Mouse (Mus musculus) E14TG2a.4 (cell line): ENCODE results near the gene Sestd1.
A peak's percentile ranks its signal among the peaks of the same experiment; 100 is the strongest.

Experiments used
- CTCF ChIP-seq: conservative IDR thresholded peaks from 2 replicates; pipeline ENCODE4 v1.5.1; 2014; ENCODE audit warnings: low read length
- NANOG ChIP-seq: IDR thresholded peaks from 2 replicates; pipeline ENCODE4 v1.6.1; 2014; ENCODE audit warnings: borderline replicate concordance, low read length, mixed read lengths
- POU5F1 ChIP-seq: IDR thresholded peaks from 2 replicates; pipeline ENCODE4 v1.6.1; 2014; ENCODE audit warnings: low read length, borderline replicate concordance

DNA sequence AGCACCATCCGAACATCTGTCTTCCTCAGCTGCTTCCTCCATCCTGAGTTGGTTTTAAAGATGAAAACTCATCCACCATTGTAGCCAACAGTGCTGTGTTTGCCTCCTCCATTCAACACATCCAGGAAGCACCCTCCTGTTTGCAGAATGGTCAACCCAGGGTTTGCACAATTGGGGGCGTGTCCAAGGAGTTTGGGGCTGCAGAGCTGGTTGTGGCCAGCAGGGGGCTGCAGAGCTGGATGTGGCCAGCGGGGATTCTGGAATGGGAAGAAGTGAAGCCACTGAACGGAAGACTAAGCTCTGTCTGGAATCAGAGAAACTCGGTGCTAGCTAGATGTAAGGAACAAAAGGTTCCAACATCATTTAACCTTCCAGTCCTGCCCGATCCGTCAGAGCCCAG is 28.9 kb upstream of the Sestd1 start:
- peak; percentile 96 for TF ChIP-seq CTCF
- no peak for TF ChIP-seq NANOG
- no peak for TF ChIP-seq POU5F1
